Mouse (Mus musculus) forebrain, embryonic 16.5 days (tissue): ENCODE measurements around the gene Frmd4a. TPM values are rescaled to one million over a fixed set of nuclear protein-coding genes. Genes with fewer than 3 reads are reported as not detected.
A peak's percentile ranks its signal among the peaks of the same experiment; 100 is the strongest.

Source experiments
- ATAC-seq: fragments of 200-750 bp; cut with Nextera tagmentation; 2 replicates; pipeline ENCODE4 v1.8.0; 2017; ENCODE audit warnings: mild to moderate bottlenecking, moderate library complexity
- H3K27ac ChIP-seq: fragments of 300-500 bp; sonication (generic); 2 replicates; pipeline ENCODE4 v1.5.1; 2014; ENCODE audit warnings: low read length, control low read depth
- H3K27me3 ChIP-seq: fragments of 300-500 bp; sonication (generic); replicated peaks from 2 replicates; pipeline ENCODE4 v1.6.1; 2014; ENCODE audit warnings: low read length; ENCODE audit not compliant: control insufficient read depth, insufficient read depth
- H3K36me3 ChIP-seq: fragments of 300-500 bp; sonication (generic); 2 replicates; pipeline ENCODE4 v1.6.1; 2014; ENCODE audit not compliant: control insufficient read depth, insufficient read depth
- H3K4me1 ChIP-seq: fragments of 300-500 bp; sonication (generic); replicated peaks from 2 replicates; pipeline ENCODE4 v1.6.1; 2014; ENCODE audit warnings: low read length; ENCODE audit not compliant: control insufficient read depth, insufficient read depth
- H3K4me2 ChIP-seq: fragments of 300-500 bp; sonication (generic); 2 replicates; pipeline ENCODE4 v1.6.1; 2014; ENCODE audit warnings: mild to moderate bottlenecking, low read length, control low read depth
- H3K4me3 ChIP-seq: fragments of 300-500 bp; sonication (generic); replicated peaks from 2 replicates; pipeline ENCODE4 v1.5.1; 2014; ENCODE audit warnings: mild to moderate bottlenecking, low read length, control low read depth
- H3K9ac ChIP-seq: fragments of 300-500 bp; sonication (generic); replicated peaks from 2 replicates; pipeline ENCODE4 v1.6.1; 2014; ENCODE audit warnings: low read depth, low read length, control low read depth
- H3K9me3 ChIP-seq: fragments of 300-500 bp; sonication (generic); 2 replicates; pipeline ENCODE4 v1.6.1; 2016; ENCODE audit warnings: low read length; ENCODE audit not compliant: control insufficient read depth
- WGBS: fragments of 180-500 bp; shearing (Covaris S2); extraction: QIAGEN DNeasy Blood & Tissue Kit; methylation state at CpG from one replicate; pipeline ENCODE4 v1.1.7; 2014; 5-methylcytosine and 5-hydroxymethylcytosine counted together
- polyA plus RNA-seq: library from polyadenylated mRNA; unstranded; fragments of >200 nt; fragmentation: Nextera tagmentation; extraction: Ambion mirVana; gene quantifications from 2 replicates; pipeline ENCODE4 v1.2.1, GENCODE M21; 2015

Frmd4a gene
- polyA plus RNA-seq, 1 experiment from 2014 or later = 97.9 TPM

DNA sequence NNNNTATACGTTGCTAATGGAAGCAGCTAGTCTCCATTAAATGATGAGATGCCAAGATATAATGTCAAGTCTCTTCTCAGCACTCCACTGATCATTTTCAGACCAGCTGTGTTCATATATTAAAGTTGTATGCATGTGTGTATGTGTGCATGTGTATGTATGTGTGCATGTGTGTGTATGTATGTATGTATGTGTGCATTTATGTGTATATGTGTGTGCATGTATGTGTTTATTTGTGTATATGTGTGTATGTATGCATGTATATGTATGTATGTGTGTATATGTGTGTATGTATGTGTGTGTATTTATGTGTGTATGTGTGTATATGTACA is 204.9 kb downstream of the Frmd4a start:
- peak; percentile 39; the same call in 1 of the 2 replicates for ATAC-seq
- H3K9me3 ChIP-seq = no peaks in the 10 kb centered on the region; the same call in 1 of the 2 replicates
- H3K9ac ChIP-seq = no peak overlapping the region
- H3K4me2 ChIP-seq = no peak overlapping the region
- H3K4me1 ChIP-seq = peaks cover 18% of the 10 kb centered on the region
- no peaks in the 10 kb centered on the region for H3K27me3 ChIP-seq
- H3K36me3 ChIP-seq = no peaks in the 10 kb centered on the region
- H3K27ac ChIP-seq = peak overlapping the region; percentile 37
- no peak overlapping the region for H3K4me3 ChIP-seq
- WGBS = 0% methylated on average over 1 of the region's 1 CpGs

DNA sequence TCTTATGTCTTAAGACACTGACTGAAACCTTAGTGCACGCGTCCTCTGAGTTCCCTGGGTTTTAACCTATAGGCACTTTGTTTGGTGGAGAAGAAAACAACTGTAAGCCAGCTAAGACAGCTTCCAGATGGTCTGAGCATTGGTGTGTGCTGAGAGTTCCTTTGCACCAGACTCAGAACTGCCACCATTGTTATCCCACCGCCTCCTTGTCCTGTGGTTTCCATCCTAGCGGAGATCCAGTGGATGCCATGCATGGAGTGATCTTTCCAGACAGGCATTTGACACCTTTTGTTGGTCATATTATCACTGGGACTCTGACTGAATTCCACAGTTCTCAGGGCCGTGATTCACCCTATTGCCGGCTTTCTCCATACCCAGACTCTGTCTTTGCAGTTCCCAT is 205.8 kb downstream of the Frmd4a start:
- ATAC-seq = no peak
- no peaks in the 10 kb centered on the region for H3K36me3 ChIP-seq
- peaks cover 21% of the 10 kb centered on the region for H3K4me1 ChIP-seq
- no peaks in the 10 kb centered on the region for H3K27me3 ChIP-seq
- H3K9ac ChIP-seq = no peak overlapping the region
- H3K27ac ChIP-seq = no peak overlapping the region
- H3K4me3 ChIP-seq = no peak overlapping the region
- H3K9me3 ChIP-seq = no peaks in the 10 kb centered on the region; the same call in 1 of the 2 replicates
- 93% methylated on average over 6 of the region's 6 CpGs for WGBS
- H3K4me2 ChIP-seq = no peak overlapping the region

GRCm38 (mm10) chr2:4226941-4227558 is 209.5 kb downstream of the Frmd4a start:
- Histone ChIP-seq H3K4me1 (peaks cover 16% of the 10 kb centered on the region), H3K9me3 (no peaks in the 10 kb centered on the region; the same call in 1 of the 2 replicates), H3K4me3 (no peak overlapping the region), H3K9ac (no peak overlapping the region), H3K27ac (no peak overlapping the region), H3K27me3 (no peaks in the 10 kb centered on the region), H3K36me3 (no peaks in the 10 kb centered on the region), H3K4me2 (no peak overlapping the region)
- ATAC-seq = no peak
- WGBS = 51% methylated on average over 7 of the region's 7 CpGs

DNA sequence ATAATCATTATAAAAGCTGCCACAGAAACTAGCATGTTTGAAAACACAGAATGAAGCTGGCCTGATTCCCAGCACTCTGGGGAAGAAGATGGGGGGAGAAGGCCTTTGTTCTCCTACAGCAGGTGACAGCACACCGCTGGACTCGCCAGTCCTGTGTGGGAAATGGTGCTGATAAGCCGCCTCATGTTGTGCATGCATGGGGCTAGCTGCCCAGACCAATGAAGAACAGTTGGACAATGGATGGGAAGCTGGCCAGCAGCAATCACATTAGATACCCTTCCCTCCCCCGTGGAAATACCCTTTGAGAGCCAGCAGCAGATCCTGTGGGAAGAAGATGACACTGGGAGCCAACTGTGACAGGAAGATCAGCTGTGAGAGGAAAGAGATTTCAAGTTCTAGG is 210.0 kb downstream of the Frmd4a start:
- Histone ChIP-seq H3K9me3 (no peaks in the 10 kb centered on the region; the same call in 1 of the 2 replicates), H3K36me3 (no peaks in the 10 kb centered on the region), H3K4me1 (peaks cover 17% of the 10 kb centered on the region), H3K9ac (no peak overlapping the region), H3K27me3 (no peaks in the 10 kb centered on the region), H3K4me2 (no peak overlapping the region), H3K27ac (no peak overlapping the region), H3K4me3 (no peak overlapping the region)
- peak; percentile 22; the same call in 1 of the 2 replicates for ATAC-seq
- WGBS = 14% methylated on average over 4 of the region's 4 CpGs

GRCm38 (mm10) chr2:4228510-4228909 is 211.0 kb downstream of the Frmd4a start:
- 52% methylated on average over 3 of the region's 3 CpGs for WGBS
- Histone ChIP-seq H3K27me3 (no peaks in the 10 kb centered on the region), H3K4me1 (peaks cover 24% of the 10 kb centered on the region), H3K36me3 (no peaks in the 10 kb centered on the region), H3K9me3 (no peaks in the 10 kb centered on the region; the same call in 1 of the 2 replicates), H3K27ac (no peak overlapping the region), H3K4me3 (no peak overlapping the region), H3K9ac (no peak overlapping the region), H3K4me2 (no peak overlapping the region)
- ATAC-seq = 0 out of 2 replicates have a peak, but pooled peaks have one; percentile 5

- 0 out of 2 replicates have a peak, but pooled peaks have one; percentile 2 for ATAC-seq
- peak overlapping the region; percentile 42; the same call in 1 of the 2 replicates for H3K4me2 ChIP-seq
- no peaks in the 10 kb centered on the region for H3K27me3 ChIP-seq
- H3K9ac ChIP-seq = no peak overlapping the region
- H3K4me1 ChIP-seq = peaks cover 18% of the 10 kb centered on the region
- no peak overlapping the region for H3K27ac ChIP-seq
- no peak overlapping the region for H3K4me3 ChIP-seq
- H3K9me3 ChIP-seq = no peaks in the 10 kb centered on the region
- no peaks in the 10 kb centered on the region for H3K36me3 ChIP-seq
- WGBS = 4% methylated on average over 3 of the region's 3 CpGs
Measured at GRCm38 (mm10) chr2:4232335-4232734, 214.8 kb downstream of the Frmd4a start.

DNA sequence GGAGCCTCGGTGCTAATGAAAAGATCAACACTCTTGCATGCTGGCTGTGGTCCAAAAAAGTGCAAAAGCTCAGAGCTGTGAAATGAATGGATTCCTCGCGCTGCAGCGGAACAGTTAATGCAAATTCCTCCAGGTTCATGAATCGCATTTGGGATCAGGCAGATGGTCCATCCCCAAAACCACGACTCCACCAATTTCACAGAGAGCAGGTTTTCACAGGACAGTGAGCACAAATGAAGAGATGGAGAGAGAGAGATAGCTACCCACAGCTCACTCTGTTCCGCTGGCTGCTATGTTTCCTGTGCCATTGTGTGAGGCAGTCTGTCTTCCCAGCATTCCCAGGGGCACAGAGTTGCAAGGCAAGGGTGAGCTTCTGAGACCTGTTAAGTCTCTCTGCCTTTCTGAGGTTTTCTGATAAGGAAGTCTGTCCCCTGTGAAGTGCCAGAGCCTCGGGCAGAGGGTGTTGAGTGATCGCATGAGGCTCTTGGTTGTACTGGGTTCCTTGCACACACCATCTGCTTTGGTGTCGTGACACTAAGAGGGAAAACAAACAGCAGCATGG is 215.3 kb downstream of the Frmd4a start:
- Histone ChIP-seq H3K4me1 (peaks cover 13% of the 10 kb centered on the region), H3K9me3 (no peaks in the 10 kb centered on the region), H3K27me3 (no peaks in the 10 kb centered on the region), H3K36me3 (no peaks in the 10 kb centered on the region), H3K27ac (0 out of 2 replicates have a peak overlapping the region, but pooled peaks have one; percentile 38), H3K9ac (no peak overlapping the region), H3K4me3 (no peak overlapping the region), H3K4me2 (peak overlapping the region; percentile 42)
- peak; percentile 78 for ATAC-seq
- 5% methylated on average over 10 of the region's 10 CpGs for WGBS

GRCm38 (mm10) chr2:4237686-4238085 is 220.2 kb downstream of the Frmd4a start:
- Histone ChIP-seq H3K9ac (no peak overlapping the region), H3K4me1 (peaks cover 5% of the 10 kb centered on the region), H3K27ac (no peak overlapping the region), H3K4me2 (no peak overlapping the region), H3K27me3 (no peaks in the 10 kb centered on the region), H3K36me3 (no peaks in the 10 kb centered on the region), H3K4me3 (no peak overlapping the region), H3K9me3 (no peaks in the 10 kb centered on the region)
- ATAC-seq = no peak
- WGBS = 87% methylated on average over 5 of the region's 5 CpGs

DNA sequence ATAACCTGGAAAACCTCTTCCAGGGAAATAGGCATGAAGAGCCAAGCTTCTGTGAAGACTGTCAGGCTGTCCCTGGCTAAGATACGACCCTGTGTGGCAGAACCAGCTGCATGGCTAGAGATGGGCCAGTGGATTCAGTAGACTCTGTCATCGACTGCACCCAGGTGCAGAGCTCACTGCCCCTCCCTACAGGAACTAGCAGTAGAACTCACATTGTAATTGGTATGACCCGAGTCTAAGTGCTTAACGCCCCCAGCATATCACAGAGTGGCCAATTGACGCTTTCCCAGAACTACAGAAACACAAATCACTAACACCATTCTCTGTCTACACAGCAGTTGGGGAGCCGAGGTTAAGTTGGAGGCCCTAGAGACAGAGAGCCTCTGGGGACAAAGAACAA is 232.2 kb downstream of the Frmd4a start:
- H3K36me3 ChIP-seq = no peaks in the 10 kb centered on the region
- no peaks in the 10 kb centered on the region for H3K27me3 ChIP-seq
- WGBS = 37% methylated on average over 6 of the region's 6 CpGs
- H3K9me3 ChIP-seq = no peaks in the 10 kb centered on the region
- no peak overlapping the region for H3K27ac ChIP-seq
- ATAC-seq = no peak
- no peak overlapping the region for H3K9ac ChIP-seq
- no peak overlapping the region for H3K4me3 ChIP-seq
- H3K4me1 ChIP-seq = peaks cover 13% of the 10 kb centered on the region
- no peak overlapping the region for H3K4me2 ChIP-seq
